Comparison of ENCODE assay signal across 23 mouse cellular contexts in the genomic region with DNA sequence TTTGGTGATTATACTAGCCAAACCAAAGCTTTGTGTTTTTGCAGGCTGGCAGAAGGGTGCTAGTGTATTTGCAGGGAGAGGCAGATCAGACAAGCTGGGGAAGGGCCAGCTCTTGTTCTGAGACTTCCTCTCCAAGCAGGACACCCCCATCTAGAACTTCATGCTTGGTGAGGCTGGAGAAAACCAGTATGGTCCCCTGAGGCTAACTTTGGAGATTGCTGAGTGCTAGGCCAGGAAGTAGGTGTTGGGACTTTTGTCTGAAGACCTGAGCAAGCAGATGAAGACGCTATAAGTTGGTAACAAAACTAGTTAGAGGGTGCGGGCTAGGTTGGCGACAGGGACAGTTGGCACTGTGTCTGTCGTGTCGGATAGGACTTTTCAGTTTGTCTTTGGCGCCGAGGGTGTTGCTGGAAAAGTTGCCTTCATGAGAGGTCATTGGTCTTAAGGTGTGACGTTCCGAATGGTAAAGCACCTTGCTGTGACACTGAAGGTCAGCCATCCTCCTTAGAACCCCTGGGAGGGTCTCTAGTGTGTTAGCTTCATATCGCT. TPM values are rescaled to one million over a fixed set of nuclear protein-coding genes. Genes with fewer than 3 reads are reported as not detected.
A peak's percentile ranks its signal among the peaks of the same experiment; 100 is the strongest.
DNase-seq lines count a peak whose midpoint lies in the region; ATAC-seq and TF ChIP-seq lines count a peak whose summit lies in the region.
"Had no signal": no experiment of that assay in that cellular context is flagged by ENCODE, and none has a peak within 500 bp of the region (broad histone marks: within the 10 kb centered on the region; RNA-seq: fewer than 3 reads in every experiment).

No protein-coding gene starts in this region.

- H3K4me1 ChIP-seq in kidney, adult 2 months (ENCODE audit: control insufficient read depth, insufficient read depth, low read length) = peaks cover 38% of the 10 kb centered on the region
- peaks cover 19% of the 10 kb centered on the region for H3K4me1 ChIP-seq in kidney, embryonic 14.5 days (ENCODE audit: control insufficient read depth, insufficient read depth, low read length)
- peaks cover 16 to 90% of the 10 kb centered on the region in 2 experiments for H3K4me1 ChIP-seq in CH12.LX (ENCODE audit: control insufficient read depth in 1 of 2, insufficient read depth in 2 of 2)
- peaks cover 17% of the 10 kb centered on the region for H3K4me1 ChIP-seq in forebrain, embryonic 16.5 days (replicated peaks; ENCODE audit: control insufficient read depth, insufficient read depth, low read length)

- H3K9me3 ChIP-seq in kidney, embryonic 14.5 days (ENCODE audit: control insufficient read depth, low read length) = no peaks in the 10 kb centered on the region
- H3K9me3 ChIP-seq in CH12.LX (replicated peaks; ENCODE audit: low read length) = no peaks in the 10 kb centered on the region
- no peaks in the 10 kb centered on the region for H3K9me3 ChIP-seq in forebrain, embryonic 16.5 days (ENCODE audit: control insufficient read depth, low read length)
- H3K9me3 ChIP-seq: embryonic facial prominence, embryonic 10.5 days; embryonic facial prominence, embryonic 15.5 days; forebrain, embryonic 13.5 days; G1E; hindbrain, embryonic 13.5 days; liver, embryonic 12.5 days had no signal

- no peak overlapping the region for H3K4me3 ChIP-seq in gastrocnemius, adult 2 months
- H3K4me3 ChIP-seq in kidney, adult 2 months (ENCODE audit: insufficient read depth, low read depth, low read length) = no peak overlapping the region
- no peak overlapping the region for H3K4me3 ChIP-seq in kidney, embryonic 14.5 days (ENCODE audit: low read length)
- no peak overlapping the region for H3K4me3 ChIP-seq in CH12.LX (replicated peaks in 1 of 3; ENCODE audit: low read depth in 2 of 3, low read length in 2 of 3, poor library complexity in 1 of 3)
- H3K4me3 ChIP-seq in forebrain, embryonic 16.5 days (replicated peaks; ENCODE audit: low read length) = no peak overlapping the region
- H3K4me3 ChIP-seq: embryonic facial prominence, embryonic 10.5 days; embryonic facial prominence, embryonic 15.5 days; forebrain, embryonic 13.5 days; hindbrain, embryonic 13.5 days; liver, embryonic 12.5 days had no signal

- no peaks in the 10 kb centered on the region for H3K27me3 ChIP-seq in kidney, adult 2 months (replicated peaks; ENCODE audit: control insufficient read depth, insufficient read depth, low read length)
- H3K27me3 ChIP-seq in kidney, embryonic 14.5 days (ENCODE audit: control insufficient read depth, insufficient read depth, low read length) = no peaks in the 10 kb centered on the region
- H3K27me3 ChIP-seq in CH12.LX (replicated peaks) = no peaks in the 10 kb centered on the region
- no peaks in the 10 kb centered on the region for H3K27me3 ChIP-seq in forebrain, embryonic 16.5 days (replicated peaks; ENCODE audit: control insufficient read depth, insufficient read depth, low read length)
- H3K27me3 ChIP-seq: embryonic facial prominence, embryonic 15.5 days; forebrain, embryonic 13.5 days; hindbrain, embryonic 13.5 days; liver, embryonic 12.5 days had no signal

- no peak for TF ChIP-seq RAD21 in CH12.LX (IDR thresholded peaks at IDR 0.05; ENCODE audit: low read depth, low read length)

- 88% methylated on average over 10 of the region's 10 CpGs for WGBS in kidney, adult 2 months
- 88% methylated on average over 10 of the region's 10 CpGs for WGBS in kidney, embryonic 14.5 days
- WGBS in forebrain, embryonic 16.5 days = 96% methylated on average over 10 of the region's 10 CpGs

- in situ Hi-C loops in CH12.LX (cut with MboI; ENCODE audit: low pct_ligation_motif_present, low pct_unique_long_range_greater_than_20kb, low sequenced_read_pairs) = no loop called here

- ATAC-seq in kidney, embryonic 14.5 days (ENCODE audit: low FRiP score, low TSS enrichment) = no peak
- ATAC-seq in erythroblast, adult 5-6 weeks (replicated peaks; ENCODE audit: low FRiP score, poor library complexity, severe bottlenecking) = no peak
- ATAC-seq in forebrain, embryonic 16.5 days = no peak
- ATAC-seq: forebrain, embryonic 13.5 days; inflammation-experienced regulatory T-cells, adult 6 months; liver, embryonic 12.5 days; midbrain, embryonic 16.5 days had no signal

- TF ChIP-seq POLR2A in kidney, adult 2 months (IDR thresholded peaks at IDR 0.05; ENCODE audit: low read depth, low read length) = no peak
- TF ChIP-seq POLR2A in CH12.LX (IDR thresholded peaks at IDR 0.05; ENCODE audit: low read depth, low read length) = no peak

- intact Hi-C loops in gastrocnemius, adult 2 months (cut with DNase I) = loop anchor here (5.0 kb wide), 1 partner anchor 34 kb away; no protein-coding TSS in a partner anchor

- no peak for DNase-seq in gastrocnemius, adult 2 months
- no peak for DNase-seq in gastrocnemius, postnatal 4 days (ENCODE audit: low spot score in 2 of 2)
- peak; percentile 26 for DNase-seq in kidney, adult 2 months
- peak; percentile 53 to 58 for DNase-seq in B cell, adult 2 months
- DNase-seq in CH12.LX (ENCODE audit: extremely low read depth) = peak; percentile 91
- DNase-seq: adrenal gland, postnatal 14 days; gastrocnemius, postnatal 25 days; kidney, adult 11 months; lung, adult 2 months; right cerebral cortex, adult 18-20 months; thymus, postnatal 4 days had no signal

- H3K27ac ChIP-seq in gastrocnemius, adult 2 months = peak overlapping the region; percentile 57; the same call in 1 of the 2 replicates
- no peak overlapping the region for H3K27ac ChIP-seq in kidney, adult 2 months (ENCODE audit: insufficient read depth, low read depth, low read length)
- no peak overlapping the region for H3K27ac ChIP-seq in kidney, embryonic 14.5 days (ENCODE audit: low read depth, low read length)
- H3K27ac ChIP-seq in CH12.LX (ENCODE audit: insufficient read depth, low read depth) = no peak overlapping the region
- H3K27ac ChIP-seq in forebrain, embryonic 16.5 days (ENCODE audit: low read length) = no peak overlapping the region
- H3K27ac ChIP-seq: embryonic facial prominence, embryonic 10.5 days; embryonic facial prominence, embryonic 15.5 days; forebrain, embryonic 13.5 days; hindbrain, embryonic 13.5 days; liver, embryonic 12.5 days had no signal

- H3K4me2 ChIP-seq in kidney, embryonic 14.5 days (replicated peaks; ENCODE audit: low read depth, low read length) = no peak overlapping the region
- H3K4me2 ChIP-seq in CH12.LX (ENCODE audit: insufficient read depth, low read depth, poor library complexity, severe bottlenecking) = no peak overlapping the region
- no peak overlapping the region for H3K4me2 ChIP-seq in forebrain, embryonic 16.5 days (ENCODE audit: low read length)
- H3K4me2 ChIP-seq: embryonic facial prominence, embryonic 15.5 days; forebrain, embryonic 13.5 days; hindbrain, embryonic 13.5 days; liver, embryonic 12.5 days; midbrain, embryonic 11.5 days had no signal

- TF ChIP-seq CTCF in gastrocnemius, adult 2 months (IDR thresholded peaks at IDR 0.05) = no peak
- TF ChIP-seq CTCF in kidney, adult 2 months (conservative IDR thresholded peaks at IDR 0.05; ENCODE audit: insufficient read depth, insufficient read length, low read depth, low read length) = no peak
- TF ChIP-seq CTCF in CH12.LX (conservative IDR thresholded peaks at IDR 0.05 in 1 of 2, IDR thresholded peaks at IDR 0.05 in 1 of 2; ENCODE audit: low read depth in 2 of 2, low read length in 2 of 2) = no peak

- peaks cover 4% of the 10 kb centered on the region for H3K79me2 ChIP-seq in CH12.LX (replicated peaks; ENCODE audit: control insufficient read depth, extremely low read depth, insufficient read depth, poor library complexity, severe bottlenecking)

- TF ChIP-seq EP300 in CH12.LX (IDR thresholded peaks at IDR 0.05; ENCODE audit: low read length) = 0 out of 2 replicates have a peak, but pooled peaks have one; percentile 40

- dilution Hi-C loops in CH12.LX (cut with MboI; ENCODE audit: extremely low pct_ligation_motif_present, extremely low pct_unique_long_range_greater_than_20kb, low sequenced_read_pairs) = no loop called here

- H3K9ac ChIP-seq in kidney, embryonic 14.5 days (ENCODE audit: low read depth, low read length) = no peak overlapping the region
- H3K9ac ChIP-seq in CH12.LX (ENCODE audit: insufficient read depth, low read depth) = no peak overlapping the region
- H3K9ac ChIP-seq in forebrain, embryonic 16.5 days (replicated peaks; ENCODE audit: low read depth, low read length) = no peak overlapping the region
- H3K9ac ChIP-seq: embryonic facial prominence, embryonic 15.5 days; forebrain, embryonic 13.5 days; hindbrain, embryonic 13.5 days; liver, embryonic 12.5 days had no signal

- H3K36me3 ChIP-seq in kidney, adult 2 months (ENCODE audit: control insufficient read depth, insufficient read depth, low read length) = no peaks in the 10 kb centered on the region
- no peaks in the 10 kb centered on the region for H3K36me3 ChIP-seq in kidney, embryonic 14.5 days (ENCODE audit: control insufficient read depth, insufficient read depth, low read length)
- peaks cover 0 to 47% of the 10 kb centered on the region in 2 experiments for H3K36me3 ChIP-seq in CH12.LX (replicated peaks in 1 of 2; ENCODE audit: control insufficient read depth in 1 of 2, insufficient read depth in 1 of 2, low read length in 1 of 2)
- H3K36me3 ChIP-seq in forebrain, embryonic 16.5 days (ENCODE audit: control insufficient read depth, insufficient read depth) = no peaks in the 10 kb centered on the region
- H3K36me3 ChIP-seq: embryonic facial prominence, embryonic 15.5 days; hindbrain, embryonic 13.5 days had no signal

TF ChIP-seq in CH12.LX, 34 proteins besides CTCF, POLR2A, EP300 and RAD21:
- TF ChIP-seq MAZ (IDR thresholded peaks at IDR 0.05; ENCODE audit: low read depth, low read length) = no peak
- TF ChIP-seq ZC3H11A (IDR thresholded peaks at IDR 0.05; ENCODE audit: low read depth, low read length) = no peak
- TF ChIP-seq SMC3 (IDR thresholded peaks at IDR 0.05; ENCODE audit: low read depth, low read length) = peak; percentile 3; the same call in 1 of the 2 replicates
- peak; percentile 58 for TF ChIP-seq ELF1 (IDR thresholded peaks at IDR 0.05; ENCODE audit: low read depth, low read length)
- peak; percentile 40; the same call in 1 of the 2 replicates for TF ChIP-seq ETS1 (conservative IDR thresholded peaks at IDR 0.05; ENCODE audit: low read depth, low read length)

RNA-seq across cellular contexts. Expression of a gene that starts 14.4 kb away (rescaled TPM):
- 1 to 10 TPM; 5.6 to 7.8 TPM for total RNA-seq in gastrocnemius, adult 2 months (2021)
- 10 to 100 TPM; 21.2 to 26.4 TPM for total RNA-seq in gastrocnemius, postnatal 4 days (2021)
- polyA plus RNA-seq in kidney, adult 2 months (2012; rRNA removed) = 20.0 and 21.2 TPM in 2 replicates
- polyA plus RNA-seq in kidney, embryonic 14.5 days (2014; fragmentation: Nextera tagmentation; extraction: Ambion mirVana) = 9.8 and 12.3 TPM in 2 replicates
- total RNA-seq in CH12.LX (2012; rRNA removed) (3.2 and 4.2 TPM in 2 replicates), CH12.LX (2014; rRNA removed) (0.85 and 1.4 TPM in 2 replicates)
- polyA plus RNA-seq in CH12.LX (2012; ENCODE audit: insufficient read length, low read depth) = 15.8 and 15.9 TPM in 2 replicates
- total RNA-seq in erythroblast, adult 5-6 weeks (2015; ENCODE audit: low replicate concordance) = 3.8 and 4.4 TPM in 2 replicates
- 2.1 and 2.4 TPM in 2 replicates for total RNA-seq in erythroblast, adult 5-6 weeks (2017; ENCODE audit: low replicate concordance)
- polyA plus RNA-seq in forebrain, embryonic 16.5 days (2015; fragmentation: Nextera tagmentation; extraction: Ambion mirVana) = 8.4 TPM in 2 replicates

Comparison
In these comparisons a context has a peak if more than half of its experiments do, and no peak if none do; other contexts are left out.
1. DNase-seq: peak in kidney, adult 2 months (single experiment), B cell, adult 2 months (2 of 2) and CH12.LX (single experiment); none in gastrocnemius, adult 2 months (single experiment) and gastrocnemius, postnatal 4 days (0 of 2).